Mouse (Mus musculus): ENCODE measurements at regions not wholly inside any gene's neighbourhood (a gene's known extent, or its start where the extent isn't known, plus 50 kb on each side); places are given as distances from the start of the nearest gene placed in this dataset.

DNA sequence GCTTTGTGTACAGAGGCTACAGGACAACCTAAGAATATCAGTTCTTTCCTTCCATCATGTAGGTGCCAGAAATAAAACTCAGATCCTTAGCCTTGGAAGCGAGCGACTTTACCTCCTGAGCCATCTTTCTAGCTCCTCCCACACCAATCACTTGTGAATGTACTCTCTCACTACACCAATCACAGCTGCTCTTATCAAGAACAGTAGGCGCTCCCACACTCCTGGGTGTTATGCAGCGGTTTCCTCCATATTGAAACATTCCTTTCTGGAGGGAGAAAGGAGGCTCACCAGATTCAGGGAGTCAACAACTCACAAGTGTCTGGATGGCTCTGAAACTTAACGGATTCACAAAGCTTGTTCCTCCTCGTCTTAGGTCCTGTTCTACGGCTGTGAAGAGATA is 168.1 kb upstream of the Arid2 start:
- DNase-seq (ENCODE audit: low spot score), result no peak

DNA sequence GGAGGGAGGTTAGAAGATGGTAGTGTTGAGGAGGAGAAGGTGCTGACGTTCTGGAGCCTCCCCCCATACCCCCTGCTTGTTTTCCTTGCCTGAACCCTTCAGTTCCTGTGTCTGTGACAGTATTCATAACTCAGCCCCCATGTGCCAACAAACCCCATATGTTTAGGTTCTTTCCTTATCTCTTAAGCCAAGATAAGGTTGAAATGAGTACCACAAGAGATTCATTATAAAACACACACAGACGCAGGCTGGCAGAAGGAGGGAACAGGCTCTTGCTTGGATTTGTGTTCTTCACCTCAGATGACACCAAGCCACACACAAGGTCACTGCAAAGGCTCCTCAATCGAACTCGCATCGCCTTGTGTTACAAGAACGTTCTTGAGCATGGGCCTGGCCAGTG is 162.9 kb upstream of the Arid2 start:
- DNase-seq (ENCODE audit: low spot score), result peak; percentile 23

DNA sequence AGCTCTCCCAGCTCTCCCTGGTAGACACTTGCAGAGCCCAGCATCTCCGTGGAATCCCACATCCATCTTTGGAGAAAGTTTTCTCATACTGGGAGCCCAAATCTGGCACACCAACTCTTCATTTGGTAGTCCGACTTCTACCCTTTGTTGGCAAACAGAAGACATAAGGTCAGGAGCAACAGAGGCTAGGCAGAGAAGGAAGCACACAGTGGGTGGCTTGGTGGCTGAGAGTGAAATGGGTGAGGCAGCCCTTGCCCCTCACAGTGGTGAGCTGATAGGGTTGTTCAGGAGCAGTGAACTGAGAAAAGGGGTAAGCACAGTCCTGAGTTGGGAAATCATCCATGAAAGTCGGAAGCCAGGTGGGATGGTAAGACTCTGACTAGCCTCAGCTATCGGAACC is 157.6 kb upstream of the Arid2 start:
- DNase-seq (ENCODE audit: low spot score), result no peak

DNA sequence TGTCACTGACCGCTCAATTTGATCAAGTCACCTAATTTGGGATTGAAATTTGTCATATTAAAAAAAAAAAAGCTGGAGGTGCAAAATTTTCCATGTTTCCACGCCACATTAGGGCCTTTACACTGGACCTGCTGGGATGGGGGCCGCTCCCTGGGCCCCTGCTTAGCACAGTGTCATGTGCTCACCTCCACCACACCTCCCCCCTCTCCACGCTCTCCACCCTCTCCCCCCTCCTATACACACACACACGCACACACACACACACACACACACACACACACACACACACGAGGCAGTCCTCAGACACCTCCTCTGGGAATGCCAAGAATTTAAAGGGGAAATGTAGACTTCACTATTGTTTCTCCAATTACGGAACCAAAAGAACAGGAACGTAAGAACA is 156.8 kb upstream of the Arid2 start:
- DNase-seq (ENCODE audit: low spot score), result no peak

DNA sequence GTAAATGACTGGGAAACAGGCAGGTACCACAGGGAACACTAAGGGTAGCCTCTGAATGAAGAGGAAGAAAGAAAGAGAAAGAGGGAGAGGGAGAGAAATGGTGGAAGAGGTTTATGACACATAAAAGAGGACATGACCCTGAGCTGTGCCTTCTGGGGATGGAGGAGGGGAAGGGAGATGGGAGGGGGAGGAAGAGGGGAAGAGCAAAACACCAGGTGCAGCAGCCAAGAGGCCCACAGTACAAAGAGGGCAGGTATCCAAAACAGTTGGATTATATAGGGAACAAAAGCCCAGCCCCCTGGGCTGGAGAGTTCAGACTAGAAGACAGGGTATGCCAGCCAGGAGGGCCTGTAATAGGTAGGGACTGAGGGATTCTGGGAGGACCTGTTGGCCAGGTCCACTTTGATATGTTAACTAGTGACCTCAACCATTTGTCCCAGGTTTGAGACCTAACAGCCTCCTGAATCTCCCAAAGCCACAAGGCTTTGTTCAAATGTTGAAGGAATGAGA is 155.7 kb upstream of the Arid2 start:
- no peak for DNase-seq (ENCODE audit: low spot score)

DNA sequence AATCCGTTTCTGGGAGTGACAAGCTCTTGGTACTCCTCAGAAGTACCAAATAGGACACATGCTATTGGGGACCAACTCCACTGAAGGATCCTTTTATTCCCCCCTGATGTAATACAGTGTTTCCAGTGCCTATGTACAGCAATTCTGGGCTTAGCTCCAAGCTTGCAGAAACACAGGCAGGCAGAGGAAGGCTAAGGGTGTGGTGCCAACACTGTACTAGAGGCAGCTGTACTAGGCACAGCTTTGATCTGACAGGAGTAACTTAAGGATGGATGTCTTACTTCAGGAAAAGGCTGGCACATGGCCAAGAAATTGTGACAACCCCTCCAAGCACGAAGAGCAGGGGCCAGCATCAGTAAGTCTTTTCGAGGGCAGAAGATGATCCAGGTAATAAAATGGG is 154.7 kb upstream of the Arid2 start:
- no peak for DNase-seq (ENCODE audit: low spot score)

DNA sequence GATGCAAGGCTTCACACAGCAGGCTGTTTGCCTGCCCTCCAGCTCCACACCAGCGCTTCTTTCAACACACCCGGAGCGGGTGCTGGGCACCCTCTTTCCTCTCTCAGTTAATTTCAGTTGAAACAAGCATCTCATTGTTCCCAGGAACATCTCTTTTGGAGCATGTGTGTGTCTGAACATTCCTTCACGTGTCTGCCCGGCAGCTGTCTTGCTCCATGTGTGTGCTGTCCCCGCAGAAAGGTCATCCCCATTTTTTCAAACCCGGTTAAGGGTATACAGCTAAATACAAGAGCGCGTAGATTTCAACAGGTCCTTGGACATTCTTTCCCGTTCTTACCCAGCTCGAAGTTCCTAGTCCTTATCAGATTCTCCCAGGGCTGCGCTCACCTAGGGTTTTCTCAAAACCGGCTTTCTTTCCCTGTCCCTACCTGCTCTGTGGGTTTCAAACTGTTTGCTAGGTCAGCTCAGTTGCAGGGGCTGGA is 152.0 kb upstream of the Arid2 start:
- no peak for DNase-seq (ENCODE audit: low spot score)

DNA sequence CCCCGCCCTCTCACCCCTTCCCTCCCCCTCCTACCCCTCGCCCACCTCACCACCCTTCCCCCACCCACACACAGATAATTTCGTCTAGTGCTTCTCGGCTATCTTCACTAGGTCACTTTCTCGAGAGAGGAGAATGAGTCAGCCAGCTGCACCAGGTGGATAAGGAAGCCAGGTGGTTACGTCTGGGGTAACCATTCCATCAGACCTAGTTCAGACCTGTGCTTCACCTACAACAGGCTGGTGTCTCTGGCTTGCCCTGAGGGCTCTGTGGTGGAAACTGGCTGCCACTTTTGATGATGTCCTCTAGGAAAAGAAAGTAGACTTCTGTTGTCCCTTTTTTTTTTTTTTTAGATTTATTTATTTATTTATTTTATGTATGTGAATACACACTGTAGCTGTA is 151.5 kb upstream of the Arid2 start:
- no peak for DNase-seq (ENCODE audit: low spot score)

DNA sequence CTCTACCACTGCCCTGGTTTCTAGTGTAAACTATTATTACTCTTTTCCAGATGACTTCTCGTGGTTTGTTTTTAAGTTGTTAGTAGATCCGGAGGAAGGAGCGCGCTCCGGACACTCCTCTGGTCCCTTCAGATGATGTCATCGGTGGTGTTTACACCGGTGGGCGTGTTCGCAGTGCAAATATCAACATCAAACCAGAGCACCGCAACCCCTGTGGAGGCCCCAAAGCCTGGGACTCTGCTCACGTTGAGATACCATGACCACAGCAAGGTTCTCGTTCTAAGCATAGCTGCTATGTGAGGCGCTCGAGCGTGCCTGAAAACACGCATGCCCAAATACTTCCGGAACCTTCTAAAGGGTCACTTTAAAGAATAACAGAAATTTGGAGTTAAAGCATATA is 149.8 kb upstream of the Arid2 start:
- no peak for DNase-seq (ENCODE audit: low spot score)

DNA sequence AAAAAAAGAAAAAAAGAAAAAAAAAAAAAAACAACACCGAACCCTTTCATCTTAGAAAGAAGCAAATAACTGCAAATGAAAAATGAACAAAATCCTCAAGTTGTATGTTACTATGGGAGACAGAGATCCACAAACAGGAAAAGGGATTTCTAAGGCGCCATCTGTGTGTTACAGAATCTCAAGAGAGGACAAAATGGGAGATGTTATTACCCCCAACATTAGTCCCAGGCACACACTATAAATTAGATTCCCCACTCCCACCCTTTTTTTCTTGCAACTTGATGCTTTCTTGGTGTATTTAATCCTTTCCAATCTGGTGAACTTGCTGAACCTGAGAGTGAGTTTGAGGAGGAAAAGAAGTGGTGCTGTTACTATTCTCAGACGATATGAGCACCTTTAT is 149.4 kb upstream of the Arid2 start:
- DNase-seq (ENCODE audit: low spot score), result no peak

DNA sequence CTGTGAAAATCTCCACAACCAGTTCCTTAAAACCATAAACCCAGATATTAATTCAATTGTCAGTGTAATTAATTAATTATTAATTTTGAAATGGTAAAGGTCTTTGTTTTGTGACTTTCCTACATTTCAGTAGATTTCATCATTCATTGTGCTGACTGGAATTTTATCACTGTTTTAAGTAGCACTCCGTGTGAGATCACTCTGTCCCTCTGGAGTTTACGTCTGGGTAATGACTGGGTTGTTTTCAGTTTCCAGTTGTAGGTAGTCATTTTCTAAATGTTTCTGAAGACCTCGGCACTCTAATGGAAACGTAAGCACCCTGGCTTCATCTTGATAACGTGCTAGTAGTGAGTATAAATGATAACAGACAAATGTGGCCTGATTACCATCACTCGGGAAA is 133.8 kb upstream of the Arid2 start:
- DNase-seq (ENCODE audit: low spot score), result no peak

DNA sequence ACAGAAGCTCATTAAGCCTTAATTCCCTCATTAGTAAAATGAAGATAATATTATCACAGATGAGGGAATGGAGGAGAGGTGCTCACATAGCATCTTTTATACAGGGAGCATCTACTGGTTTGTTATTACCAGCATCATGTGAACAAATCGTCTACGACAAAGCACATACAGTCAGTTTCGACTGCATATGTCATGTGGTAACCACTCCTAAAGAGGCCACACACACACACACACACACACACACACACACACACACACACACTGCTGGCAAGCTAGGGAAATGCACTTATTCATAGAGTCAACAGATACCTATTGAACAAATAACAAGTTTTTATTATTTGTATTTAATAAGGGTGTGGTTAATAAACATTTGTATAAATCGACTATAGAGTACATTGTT is 129.0 kb upstream of the Arid2 start:
- DNase-seq (ENCODE audit: low spot score), result no peak

DNA sequence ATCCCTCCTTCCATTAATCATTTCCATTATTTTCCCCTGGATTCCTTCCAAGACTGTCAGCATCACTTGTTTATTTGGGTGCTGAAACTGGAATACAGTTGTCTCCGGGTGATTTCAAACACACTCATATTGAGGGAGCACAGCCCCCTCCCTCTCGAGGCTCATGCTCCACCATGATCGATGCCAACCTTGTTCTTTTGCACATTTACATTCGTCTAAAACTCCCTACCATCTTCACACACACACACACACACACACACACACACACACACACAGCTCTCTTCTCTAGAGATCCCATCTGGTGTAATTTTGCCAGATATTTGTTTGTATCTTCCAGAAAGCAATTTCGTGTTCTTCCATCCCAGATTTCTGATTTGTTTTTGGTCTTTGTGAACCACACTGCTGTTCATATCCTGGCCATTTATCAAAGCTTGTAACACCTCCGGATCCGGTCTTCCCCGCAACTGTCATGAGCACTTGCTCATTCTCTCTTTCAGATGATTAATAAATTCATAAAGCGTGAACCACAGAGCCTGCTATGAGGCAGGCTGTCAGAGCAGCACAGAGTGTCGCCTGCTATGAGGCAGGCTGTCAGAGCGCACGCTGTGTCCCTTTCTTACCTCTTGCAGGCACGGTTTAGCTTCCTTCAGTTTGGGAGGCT is 122.4 kb upstream of the Arid2 start:
- DNase-seq (ENCODE audit: low spot score), result no peak

DNA sequence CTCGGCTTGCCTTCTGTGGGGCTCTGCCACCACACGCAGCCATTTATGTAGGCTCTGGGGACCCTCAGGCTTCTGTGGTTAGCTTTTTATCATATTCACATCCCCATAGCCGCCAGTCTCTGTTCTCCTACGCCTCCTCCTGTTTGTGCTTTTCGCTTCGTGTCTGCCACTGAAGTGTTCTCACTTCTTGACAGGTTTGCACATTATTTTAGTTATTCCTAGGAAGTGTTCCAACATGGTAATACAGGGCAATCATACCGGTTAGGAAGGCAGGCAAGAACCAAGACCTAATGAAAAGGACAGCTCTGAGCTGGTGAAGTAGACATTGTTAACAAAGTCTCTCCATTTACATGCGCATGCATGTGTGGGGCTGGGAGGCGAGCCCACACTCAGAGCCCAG is 120.1 kb upstream of the Arid2 start:
- no peak for DNase-seq (ENCODE audit: low spot score)

DNA sequence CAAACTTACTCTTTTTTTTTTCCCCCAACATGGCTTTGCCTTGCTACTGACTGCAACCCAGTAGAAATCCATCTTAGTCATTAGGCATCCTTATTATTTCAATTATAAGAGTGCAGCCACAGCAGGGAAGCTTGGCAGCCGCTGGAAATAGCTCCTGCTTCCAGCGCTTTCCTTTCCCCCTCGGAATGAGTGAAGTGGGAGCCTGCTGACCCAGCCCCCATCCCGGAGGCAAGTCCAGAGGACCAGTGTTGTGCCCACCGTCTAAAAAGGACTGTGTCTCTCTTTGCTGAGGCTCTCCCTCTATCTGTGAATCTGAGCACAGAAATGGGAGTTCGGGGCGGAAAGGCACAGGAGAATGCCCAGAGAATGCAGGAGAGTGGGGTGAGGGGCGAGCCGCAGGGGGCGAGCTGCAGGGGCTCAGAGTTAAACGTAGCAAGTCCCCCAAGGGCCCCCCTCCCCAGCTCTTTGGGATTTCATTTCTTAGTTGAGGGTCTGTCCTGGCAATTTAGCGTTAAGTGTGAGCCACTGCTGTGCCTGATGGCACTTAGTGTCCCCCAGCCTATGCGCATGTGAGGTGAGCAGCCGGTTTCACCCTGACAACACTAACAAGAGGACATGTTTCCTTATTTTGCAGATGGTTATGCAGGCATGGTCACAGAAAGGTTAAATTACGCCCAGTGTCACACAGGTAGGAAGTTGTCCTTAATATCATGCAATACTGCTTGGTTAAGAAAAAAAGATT is 117.4 kb upstream of the Arid2 start:
- no peak for DNase-seq (ENCODE audit: low spot score)

DNA sequence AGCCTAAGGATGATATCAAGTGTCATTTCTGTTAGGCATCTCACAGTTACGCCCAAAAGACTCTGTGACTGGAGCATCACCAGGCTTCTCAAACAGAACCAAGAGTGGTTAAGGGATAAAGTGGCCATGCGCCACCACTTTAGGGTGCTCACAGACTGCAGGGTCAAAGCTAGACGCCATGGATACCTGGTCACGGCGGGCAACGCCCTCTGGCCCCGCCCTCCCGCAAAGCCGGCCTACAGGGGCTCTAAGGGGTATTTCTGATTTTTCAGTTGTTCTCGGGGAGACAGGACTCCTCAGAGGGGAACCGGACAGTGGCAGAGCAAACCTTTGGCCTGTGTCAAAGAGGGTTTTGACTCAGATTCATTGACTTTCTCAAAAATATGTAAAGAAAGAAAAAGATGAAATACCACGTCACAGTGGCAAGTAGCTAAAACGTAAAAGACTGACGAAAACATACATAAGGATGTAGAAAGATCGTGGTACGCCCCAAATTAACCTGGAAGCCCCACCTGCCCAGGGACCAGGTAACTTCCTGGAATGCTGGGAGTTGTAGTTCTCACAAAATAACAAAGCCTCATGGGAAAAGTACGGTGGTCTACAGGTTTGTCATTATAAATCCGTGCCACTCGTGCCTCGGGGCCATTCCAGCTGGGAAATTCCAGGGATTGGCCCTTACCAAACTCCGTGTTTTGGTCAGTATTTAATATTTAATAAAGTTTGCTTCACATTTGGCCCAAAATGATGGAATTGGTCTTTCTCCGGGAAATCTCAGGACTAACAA is 116.1 kb upstream of the Arid2 start:
- no peak for DNase-seq (ENCODE audit: low spot score)

DNA sequence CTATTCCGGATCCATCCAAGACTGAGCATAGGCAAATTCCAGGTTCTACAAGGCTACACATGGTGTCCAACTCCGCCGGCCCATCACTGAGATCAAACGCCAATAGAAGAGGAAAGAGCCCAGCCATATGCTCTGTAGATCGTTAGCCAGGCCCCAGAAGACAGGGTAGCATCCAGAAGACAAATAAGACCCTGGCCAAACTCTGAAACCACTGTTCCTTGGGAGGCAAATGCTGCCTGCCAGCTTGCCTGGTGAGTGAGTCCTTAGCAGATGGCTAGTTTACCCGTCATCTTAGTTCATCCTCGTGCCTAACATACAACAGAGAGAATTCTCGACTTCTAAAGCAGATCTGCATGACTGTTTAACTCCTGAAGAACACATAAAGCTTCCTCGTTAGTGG is 109.4 kb upstream of the Arid2 start:
- no peak for DNase-seq (ENCODE audit: low spot score)

DNA sequence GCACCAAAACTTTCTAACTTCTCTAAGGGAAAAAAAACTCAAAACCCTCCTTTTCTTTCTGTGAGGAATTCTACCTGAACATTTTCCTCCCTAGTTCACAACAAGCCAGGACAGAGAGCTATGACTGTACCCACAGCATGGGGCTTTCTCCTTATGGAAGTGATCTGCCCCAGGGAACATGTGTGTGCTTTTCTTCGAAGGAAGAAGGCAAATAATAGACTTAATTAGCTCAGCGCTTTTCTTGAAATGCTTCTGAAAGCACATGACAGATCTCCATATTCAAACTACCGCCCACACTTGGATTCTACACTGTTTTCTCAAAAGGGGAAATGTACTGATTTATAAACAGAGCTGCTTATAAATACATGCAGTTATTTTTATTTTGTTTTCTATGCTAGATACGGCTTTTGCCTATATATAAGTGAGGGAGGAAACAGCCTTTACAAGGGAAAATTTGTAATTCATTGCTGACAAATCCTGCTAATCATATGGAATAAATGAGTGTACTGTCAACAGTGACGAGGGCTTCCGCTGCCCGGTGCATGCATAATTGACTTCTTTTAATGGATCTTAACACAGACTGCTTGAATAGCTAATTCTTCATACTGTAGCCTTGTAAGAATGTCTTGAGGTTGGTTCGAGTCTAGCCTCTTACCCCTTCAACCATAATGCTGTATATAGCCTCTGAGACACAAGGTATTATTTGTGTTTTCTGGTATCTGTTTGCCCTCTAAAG is 108.8 kb upstream of the Arid2 start:
- DNase-seq (ENCODE audit: low spot score), result no peak

DNA sequence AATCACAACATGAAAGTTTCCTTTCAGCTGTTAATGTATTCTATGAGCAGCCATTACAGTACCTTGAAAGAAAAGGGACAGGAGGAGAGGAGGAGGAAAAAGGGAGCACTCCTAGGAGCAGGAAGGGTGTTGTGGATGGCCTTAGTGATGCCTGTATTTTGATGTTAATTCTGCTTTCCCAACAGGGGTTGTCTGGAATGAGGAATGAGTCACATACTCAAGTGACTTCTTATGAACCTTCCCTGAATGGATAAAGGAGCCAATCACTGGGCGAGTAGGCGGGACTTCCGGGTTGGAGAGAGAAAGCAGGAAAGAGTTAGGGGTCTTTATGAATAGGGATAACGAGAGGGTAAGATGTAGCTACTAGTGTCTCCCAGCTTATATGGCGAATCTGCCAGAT is 107.8 kb upstream of the Arid2 start:
- DNase-seq (ENCODE audit: low spot score), result no peak

DNA sequence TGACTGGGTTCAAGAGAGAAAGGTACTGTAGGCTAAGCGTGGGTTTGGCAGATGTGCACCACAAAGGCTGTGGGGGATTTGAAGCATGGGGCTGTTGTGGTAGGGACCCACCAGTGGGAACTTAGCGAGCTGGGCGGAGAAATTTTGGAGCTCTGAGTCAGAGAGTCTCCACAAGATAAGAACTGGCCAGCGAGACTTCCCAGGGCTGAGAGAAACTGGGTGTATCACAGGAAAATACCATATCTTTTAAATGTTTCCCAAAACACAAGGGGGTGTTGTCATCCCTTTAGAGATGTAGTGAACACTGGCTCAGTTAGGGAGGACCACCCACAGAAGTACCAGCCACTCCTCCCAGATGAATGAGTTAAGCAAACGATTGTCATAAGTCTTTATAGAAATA is 107.3 kb upstream of the Arid2 start:
- DNase-seq (ENCODE audit: low spot score), result no peak

DNA sequence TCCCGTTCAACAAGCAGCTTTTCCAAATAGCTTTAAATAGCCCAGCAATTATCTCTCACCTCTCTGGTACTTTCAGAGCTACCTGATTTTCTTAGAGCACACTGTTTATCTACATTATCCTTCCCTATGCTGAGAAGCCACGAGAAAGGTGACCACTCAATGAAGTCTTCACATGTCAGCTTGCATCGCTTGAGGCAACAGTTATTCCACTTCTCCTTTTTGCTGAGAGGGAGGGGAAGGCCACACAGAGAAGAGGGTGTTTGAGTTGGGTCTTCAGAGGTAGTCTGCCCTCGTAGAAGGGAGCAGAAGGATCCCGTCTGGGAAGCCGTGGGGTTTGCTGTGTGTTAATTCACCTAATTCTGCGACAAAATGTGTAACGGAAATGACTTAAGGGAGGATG is 106.3 kb upstream of the Arid2 start:
- DNase-seq (ENCODE audit: low spot score), result no peak

DNA sequence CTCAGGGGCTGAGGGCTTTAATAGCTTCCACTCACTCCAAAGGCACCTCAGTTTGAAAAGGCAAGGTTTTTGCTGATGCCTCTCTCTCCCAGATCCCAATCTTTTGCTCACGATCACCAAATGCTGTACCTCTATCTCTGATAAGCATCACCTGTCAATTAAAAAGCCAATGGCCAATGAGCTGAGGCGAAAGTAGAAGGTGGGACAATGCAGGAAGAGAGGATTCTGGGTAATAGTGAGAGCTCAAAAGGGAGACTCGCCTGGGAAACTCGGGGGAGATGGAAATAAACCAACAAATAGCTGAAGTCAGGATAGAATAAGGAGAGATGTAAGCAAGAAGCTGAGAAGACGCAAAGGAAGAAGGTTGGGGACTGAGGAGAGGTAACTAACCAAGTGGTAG is 105.0 kb upstream of the Arid2 start:
- DNase-seq (ENCODE audit: low spot score), result no peak
